Mouse (Mus musculus): ENCODE data around the gene Nos1ap. TPM values are rescaled to one million over a fixed set of nuclear protein-coding genes. Genes with fewer than 3 reads are reported as not detected.

The Nos1ap gene
- total RNA-seq, 1 experiment from 2014 or later: 9.5 TPM

GRCm38 (mm10) chr1:170332775-170333174 is 256.9 kb downstream of the Nos1ap start:
- ATAC-seq (replicated peaks; ENCODE audit: low read depth, poor library complexity, severe bottlenecking): no peak

- no peak for ATAC-seq (replicated peaks; ENCODE audit: low read depth, poor library complexity, severe bottlenecking)
These were observed 257.7 kb downstream of the Nos1ap start for GRCm38 (mm10) chr1:170331926-170332325.

GRCm38 (mm10) chr1:170325277-170325676 is 264.4 kb downstream of the Nos1ap start:
- no peak for ATAC-seq (replicated peaks; ENCODE audit: low read depth, poor library complexity, severe bottlenecking)

GRCm38 (mm10) chr1:170324312-170324711 is 265.3 kb downstream of the Nos1ap start:
- ATAC-seq (replicated peaks; ENCODE audit: low read depth, poor library complexity, severe bottlenecking): no peak

GRCm38 (mm10) chr1:170323001-170323400 is 266.7 kb downstream of the Nos1ap start:
- no peak for ATAC-seq (replicated peaks; ENCODE audit: low read depth, poor library complexity, severe bottlenecking)

- no peak for ATAC-seq (replicated peaks; ENCODE audit: low read depth, poor library complexity, severe bottlenecking)
These were observed 267.6 kb downstream of the Nos1ap start for GRCm38 (mm10) chr1:170322046-170322445.

- ATAC-seq (replicated peaks; ENCODE audit: low read depth, poor library complexity, severe bottlenecking): no peak
These were observed 278.2 kb downstream of the Nos1ap start for GRCm38 (mm10) chr1:170311431-170311830.

- ATAC-seq (replicated peaks; ENCODE audit: low read depth, poor library complexity, severe bottlenecking): no peak
These were observed 281.2 kb downstream of the Nos1ap start, which contains the start of gene Spata46 for GRCm38 (mm10) chr1:170308503-170308902. Gene Spata46 (plus strand): TSS chr1:170308803.

- ATAC-seq (replicated peaks; ENCODE audit: low read depth, poor library complexity, severe bottlenecking): no peak
These were observed 283.4 kb downstream of the Nos1ap start, which contains the start of gene Gm7694 for GRCm38 (mm10) chr1:170306232-170306631. Gene Gm7694 (minus strand): TSS chr1:170306332.

- 0 out of 2 replicates have a peak, but pooled peaks have one; percentile 50 for ATAC-seq (replicated peaks; ENCODE audit: low read depth, poor library complexity, severe bottlenecking)
These were observed 284.7 kb downstream of the Nos1ap start for GRCm38 (mm10) chr1:170305002-170305401.

GRCm38 (mm10) chr1:170303103-170303502 is 286.6 kb downstream of the Nos1ap start:
- no peak for ATAC-seq (replicated peaks; ENCODE audit: low read depth, poor library complexity, severe bottlenecking)

- ATAC-seq (replicated peaks; ENCODE audit: low read depth, poor library complexity, severe bottlenecking): no peak
These were observed 287.2 kb downstream of the Nos1ap start for GRCm38 (mm10) chr1:170302456-170302855.

GRCm38 (mm10) chr1:170301686-170302085 is 288.0 kb downstream of the Nos1ap start:
- no peak for ATAC-seq (replicated peaks; ENCODE audit: low read depth, poor library complexity, severe bottlenecking)

GRCm38 (mm10) chr1:170299496-170299895 is 290.2 kb downstream of the Nos1ap start:
- ATAC-seq (replicated peaks; ENCODE audit: low read depth, poor library complexity, severe bottlenecking): peak; percentile 52; the same call in 1 of the 2 replicates

- ATAC-seq (replicated peaks; ENCODE audit: low read depth, poor library complexity, severe bottlenecking): no peak
These were observed 294.7 kb downstream of the Nos1ap start for GRCm38 (mm10) chr1:170294786-170295570.

- ATAC-seq (replicated peaks; ENCODE audit: low read depth, poor library complexity, severe bottlenecking): no peak
These were observed 296.4 kb downstream of the Nos1ap start for GRCm38 (mm10) chr1:170293257-170293656.

GRCm38 (mm10) chr1:170292239-170292951 is 297.3 kb downstream of the Nos1ap start:
- peak; percentile 98 for ATAC-seq (replicated peaks; ENCODE audit: low read depth, poor library complexity, severe bottlenecking)

GRCm38 (mm10) chr1:170282415-170283129 is 307.1 kb downstream of the Nos1ap start:
- peak; percentile 98 for ATAC-seq (replicated peaks; ENCODE audit: low read depth, poor library complexity, severe bottlenecking)

GRCm38 (mm10) chr1:170277016-170277415 is 312.6 kb downstream of the Nos1ap start, which contains the start of gene Sh2d1b1:
Gene Sh2d1b1 (plus strand): TSS chr1:170277320.
- peak; percentile 86 for ATAC-seq (replicated peaks; ENCODE audit: low read depth, poor library complexity, severe bottlenecking)

GRCm38 (mm10) chr1:170273252-170273651 is 316.4 kb downstream of the Nos1ap start:
- ATAC-seq (replicated peaks; ENCODE audit: low read depth, poor library complexity, severe bottlenecking): peak; percentile 66
